Mouse (Mus musculus) stomach, embryonic 15.5 days (tissue): ENCODE measurements around the gene Hcls1. TPM values are rescaled to one million over a fixed set of nuclear protein-coding genes. Genes with fewer than 3 reads are reported as not detected.

Experiments used
- ATAC-seq: fragments of 200-750 bp; cut with Nextera tagmentation; 2 replicates; pipeline ENCODE4 v1.8.0; 2017; ENCODE audit warnings: low read depth, moderate number of reproducible peaks, moderate TSS enrichment; ENCODE audit not compliant: insufficient read depth, low FRiP score
- H3K27ac ChIP-seq: fragments of 300-500 bp; sonication (generic); 2 replicates; pipeline ENCODE4 v1.5.1; 2015; ENCODE audit warnings: mild to moderate bottlenecking, inconsistent platforms
- H3K27me3 ChIP-seq: fragments of 300-500 bp; sonication (generic); replicated peaks from 2 replicates; pipeline ENCODE4 v1.6.1; 2015; ENCODE audit warnings: inconsistent platforms
- H3K36me3 ChIP-seq: fragments of 300-500 bp; sonication (generic); 2 replicates; pipeline ENCODE4 v1.6.1; 2015; ENCODE audit warnings: inconsistent platforms
- H3K4me1 ChIP-seq: fragments of 300-500 bp; sonication (generic); 2 replicates; pipeline ENCODE4 v1.6.1; 2015; ENCODE audit warnings: inconsistent platforms
- H3K4me2 ChIP-seq: fragments of 300-500 bp; sonication (generic); 2 replicates; pipeline ENCODE4 v1.6.1; 2015; ENCODE audit warnings: mild to moderate bottlenecking, inconsistent platforms
- H3K4me3 ChIP-seq: fragments of 300-500 bp; sonication (generic); replicated peaks from 2 replicates; pipeline ENCODE4 v1.5.1; 2015; ENCODE audit warnings: inconsistent platforms
- H3K9ac ChIP-seq: fragments of 300-500 bp; sonication (generic); 2 replicates; pipeline ENCODE4 v1.6.1; 2015; ENCODE audit warnings: inconsistent platforms
- H3K9me3 ChIP-seq: fragments of 300-500 bp; sonication (generic); 2 replicates; pipeline ENCODE4 v1.6.1; 2016; ENCODE audit warnings: inconsistent platforms
- WGBS: fragments of 180-500 bp; shearing (Covaris S2); methylation state at CpG from one replicate; pipeline ENCODE4 v1.1.7; 2015; 5-methylcytosine and 5-hydroxymethylcytosine counted together
- polyA plus RNA-seq: library from polyadenylated mRNA; unstranded; fragments of >200 nt; fragmentation: Nextera tagmentation; extraction: Ambion mirVana; gene quantifications from 2 replicates; pipeline ENCODE4 v1.2.1, GENCODE M21; 2015

The Hcls1 gene
- polyA plus RNA-seq, 1 experiment from 2014 or later: 9.0 TPM

GRCm38 (mm10) chr16:36920410-36920809 is 14.4 kb upstream of the Hcls1 start:
- WGBS: 93% methylated on average over 3 of the region's 3 CpGs
- H3K9me3 ChIP-seq: no peaks in the 10 kb centered on the region
- no peak overlapping the region for H3K4me2 ChIP-seq
- no peak overlapping the region for H3K9ac ChIP-seq
- no peak overlapping the region for H3K4me3 ChIP-seq
- peaks cover 24% of the 10 kb centered on the region for H3K36me3 ChIP-seq
- H3K27ac ChIP-seq: no peak overlapping the region
- H3K4me1 ChIP-seq: no peaks in the 10 kb centered on the region
- no peaks in the 10 kb centered on the region for H3K27me3 ChIP-seq
- ATAC-seq: no peak

- Histone ChIP-seq H3K36me3 (peaks cover 28% of the 10 kb centered on the region), H3K4me3 (no peak overlapping the region), H3K4me1 (no peaks in the 10 kb centered on the region), H3K27ac (no peak overlapping the region), H3K9me3 (no peaks in the 10 kb centered on the region), H3K27me3 (no peaks in the 10 kb centered on the region), H3K9ac (no peak overlapping the region), H3K4me2 (no peak overlapping the region)
- 91% methylated on average over 8 of the region's 8 CpGs for WGBS
- ATAC-seq: no peak
Measured at GRCm38 (mm10) chr16:36921067-36921613, 13.6 kb upstream of the Hcls1 start.

GRCm38 (mm10) chr16:36921980-36922379 is 12.8 kb upstream of the Hcls1 start:
- Histone ChIP-seq H3K9me3 (no peaks in the 10 kb centered on the region), H3K4me3 (no peak overlapping the region), H3K27me3 (no peaks in the 10 kb centered on the region), H3K9ac (no peak overlapping the region), H3K4me1 (no peaks in the 10 kb centered on the region), H3K27ac (no peak overlapping the region), H3K36me3 (peaks cover 28% of the 10 kb centered on the region), H3K4me2 (no peak overlapping the region)
- 91% methylated on average over 6 of the region's 6 CpGs for WGBS
- ATAC-seq: no peak

- no peak overlapping the region for H3K27ac ChIP-seq
- no peak for ATAC-seq
- no peak overlapping the region for H3K4me3 ChIP-seq
- peaks cover 29% of the 10 kb centered on the region for H3K36me3 ChIP-seq
- no peaks in the 10 kb centered on the region for H3K4me1 ChIP-seq
- H3K9ac ChIP-seq: no peak overlapping the region
- no peak overlapping the region for H3K4me2 ChIP-seq
- H3K27me3 ChIP-seq: no peaks in the 10 kb centered on the region
- 95% methylated on average over 8 of the region's 8 CpGs for WGBS
- H3K9me3 ChIP-seq: no peaks in the 10 kb centered on the region
Measured at GRCm38 (mm10) chr16:36924312-36924711, 10.5 kb upstream of the Hcls1 start.

- WGBS: 89% methylated on average over 6 of the region's 6 CpGs
- Histone ChIP-seq H3K27me3 (no peaks in the 10 kb centered on the region), H3K4me2 (no peak overlapping the region), H3K4me3 (no peak overlapping the region), H3K9me3 (no peaks in the 10 kb centered on the region), H3K9ac (no peak overlapping the region), H3K36me3 (peaks cover 25% of the 10 kb centered on the region), H3K27ac (no peak overlapping the region), H3K4me1 (no peaks in the 10 kb centered on the region)
- ATAC-seq: no peak
Measured at GRCm38 (mm10) chr16:36925351-36925750, 9.4 kb upstream of the Hcls1 start.

GRCm38 (mm10) chr16:36925797-36926196 is 9.0 kb upstream of the Hcls1 start:
- H3K4me3 ChIP-seq: no peak overlapping the region
- H3K27ac ChIP-seq: no peak overlapping the region
- ATAC-seq: no peak
- H3K9ac ChIP-seq: no peak overlapping the region
- H3K4me2 ChIP-seq: no peak overlapping the region
- no peaks in the 10 kb centered on the region for H3K9me3 ChIP-seq
- H3K4me1 ChIP-seq: no peaks in the 10 kb centered on the region
- H3K36me3 ChIP-seq: peaks cover 25% of the 10 kb centered on the region
- WGBS: 76% methylated on average over 6 of the region's 6 CpGs
- no peaks in the 10 kb centered on the region for H3K27me3 ChIP-seq

GRCm38 (mm10) chr16:36926514-36927447 is 8.0 kb upstream of the Hcls1 start:
- peaks cover 31% of the 10 kb centered on the region for H3K36me3 ChIP-seq
- H3K4me1 ChIP-seq: no peaks in the 10 kb centered on the region
- no peak overlapping the region for H3K9ac ChIP-seq
- no peaks in the 10 kb centered on the region for H3K9me3 ChIP-seq
- H3K4me2 ChIP-seq: no peak overlapping the region
- H3K27ac ChIP-seq: no peak overlapping the region
- no peak for ATAC-seq
- no peak overlapping the region for H3K4me3 ChIP-seq
- no peaks in the 10 kb centered on the region for H3K27me3 ChIP-seq
- WGBS: 90% methylated on average over 10 of the region's 10 CpGs

- 85% methylated on average over 10 of the region's 10 CpGs for WGBS
- Histone ChIP-seq H3K27me3 (no peaks in the 10 kb centered on the region), H3K9me3 (no peaks in the 10 kb centered on the region), H3K4me3 (no peak overlapping the region), H3K9ac (no peak overlapping the region), H3K4me1 (no peaks in the 10 kb centered on the region), H3K4me2 (no peak overlapping the region), H3K36me3 (peaks cover 39% of the 10 kb centered on the region), H3K27ac (no peak overlapping the region)
- no peak for ATAC-seq
Measured at GRCm38 (mm10) chr16:36927495-36928105, 7.2 kb upstream of the Hcls1 start.

- no peaks in the 10 kb centered on the region for H3K9me3 ChIP-seq
- no peaks in the 10 kb centered on the region for H3K27me3 ChIP-seq
- no peak for ATAC-seq
- no peak overlapping the region for H3K4me2 ChIP-seq
- H3K36me3 ChIP-seq: peaks cover 41% of the 10 kb centered on the region
- no peak overlapping the region for H3K9ac ChIP-seq
- H3K4me1 ChIP-seq: no peaks in the 10 kb centered on the region
- 92% methylated on average over 8 of the region's 8 CpGs for WGBS
- H3K4me3 ChIP-seq: no peak overlapping the region
- H3K27ac ChIP-seq: no peak overlapping the region
Measured at GRCm38 (mm10) chr16:36928106-36928500, 6.7 kb upstream of the Hcls1 start.

GRCm38 (mm10) chr16:36929216-36929615 is 5.6 kb upstream of the Hcls1 start:
- Histone ChIP-seq H3K27ac (no peak overlapping the region), H3K27me3 (no peaks in the 10 kb centered on the region), H3K4me3 (no peak overlapping the region), H3K4me2 (no peak overlapping the region), H3K9me3 (no peaks in the 10 kb centered on the region), H3K9ac (no peak overlapping the region), H3K4me1 (no peaks in the 10 kb centered on the region), H3K36me3 (peaks cover 41% of the 10 kb centered on the region)
- 98% methylated on average over 7 of the region's 7 CpGs for WGBS
- ATAC-seq: no peak

- Histone ChIP-seq H3K36me3 (peaks cover 36% of the 10 kb centered on the region), H3K4me1 (no peaks in the 10 kb centered on the region), H3K9ac (no peak overlapping the region), H3K27ac (no peak overlapping the region), H3K4me3 (no peak overlapping the region), H3K4me2 (no peak overlapping the region), H3K9me3 (no peaks in the 10 kb centered on the region), H3K27me3 (no peaks in the 10 kb centered on the region)
- 67% methylated on average over 11 of the region's 11 CpGs for WGBS
- ATAC-seq: no peak
Measured at GRCm38 (mm10) chr16:36930231-36931136, 4.3 kb upstream of the Hcls1 start.
